Mouse (Mus musculus): Measurements from ENCODE around the gene Psme1. TPM values are rescaled to one million over a fixed set of nuclear protein-coding genes. Genes with fewer than 3 reads are reported as not detected.

Gene Psme1
- polyA plus RNA-seq, 1 experiment from 2014 or later, result 130 TPM

- Histone ChIP-seq H3K36me3 (ENCODE audit: control insufficient read depth, insufficient read depth, low read length) (no peaks in the 10 kb centered on the region), H3K4me3 (ENCODE audit: low read depth, low read length) (no peak overlapping the region), H3K4me2 (replicated peaks; ENCODE audit: low read depth) (no peak overlapping the region), H3K27me3 (ENCODE audit: control insufficient read depth, insufficient read depth, low read length) (no peaks in the 10 kb centered on the region), H3K27ac (replicated peaks) (no peak overlapping the region), H3K9ac (ENCODE audit: low read length) (no peak overlapping the region), H3K4me1 (replicated peaks; ENCODE audit: control insufficient read depth, insufficient read depth) (no peaks in the 10 kb centered on the region), H3K9me3 (ENCODE audit: control insufficient read depth, low read length) (no peaks in the 10 kb centered on the region)
- no peak for TF ChIP-seq EP300 (optimal IDR thresholded peaks at IDR 0.05)
- no peak for TF ChIP-seq CTCF (IDR thresholded peaks at IDR 0.05; ENCODE audit: low read depth)
- WGBS, result 80% methylated on average over 2 of the region's 2 CpGs
- no peak for DNase-seq (ENCODE audit: low spot score)
- ATAC-seq (ENCODE audit: low FRiP score, low TSS enrichment), result no peak
Measured at GRCm38 (mm10) chr14:55616844-55617243, 38.9 kb downstream of the Psme1 start.

GRCm38 (mm10) chr14:55617822-55618221 lies 39.9 kb downstream of the Psme1 start, which contains the start of gene Rec8:
TSS of gene Rec8 (plus strand) at chr14:55618037.
- H3K9me3 ChIP-seq (ENCODE audit: control insufficient read depth, low read length), result no peaks in the 10 kb centered on the region
- H3K27me3 ChIP-seq (ENCODE audit: control insufficient read depth, insufficient read depth, low read length), result no peaks in the 10 kb centered on the region
- 15% methylated on average over 19 of the region's 21 CpGs for WGBS
- peak within 1 kb of the TSS; percentile 20 for H3K4me3 ChIP-seq (ENCODE audit: low read depth, low read length)
- TF ChIP-seq CTCF (IDR thresholded peaks at IDR 0.05; ENCODE audit: low read depth) (peak; percentile 59), EP300 (optimal IDR thresholded peaks at IDR 0.05) (no peak)
- no peaks in the 10 kb centered on the region for H3K36me3 ChIP-seq (ENCODE audit: control insufficient read depth, insufficient read depth, low read length)
- peak within 1 kb of the TSS; percentile 41; the same call in 1 of the 2 replicates for H3K9ac ChIP-seq (ENCODE audit: low read length)
- no peak within 1 kb of the TSS for H3K27ac ChIP-seq (replicated peaks)
- DNase-seq (ENCODE audit: low spot score), result peak; percentile 84
- no peaks in the 10 kb centered on the region for H3K4me1 ChIP-seq (replicated peaks; ENCODE audit: control insufficient read depth, insufficient read depth)
- ATAC-seq (ENCODE audit: low FRiP score, low TSS enrichment), result peak; percentile 91
- H3K4me2 ChIP-seq (replicated peaks; ENCODE audit: low read depth), result peak within 1 kb of the TSS; percentile 35

GRCm38 (mm10) chr14:55618486-55619195 lies 40.7 kb downstream of the Psme1 start:
- H3K4me3 ChIP-seq (ENCODE audit: low read depth, low read length), result peak overlapping the region; percentile 20
- H3K4me1 ChIP-seq (replicated peaks; ENCODE audit: control insufficient read depth, insufficient read depth), result no peaks in the 10 kb centered on the region
- no peaks in the 10 kb centered on the region for H3K27me3 ChIP-seq (ENCODE audit: control insufficient read depth, insufficient read depth, low read length)
- no peak for ATAC-seq (ENCODE audit: low FRiP score, low TSS enrichment)
- peak overlapping the region; percentile 35 for H3K4me2 ChIP-seq (replicated peaks; ENCODE audit: low read depth)
- no peaks in the 10 kb centered on the region for H3K9me3 ChIP-seq (ENCODE audit: control insufficient read depth, low read length)
- no peak overlapping the region for H3K27ac ChIP-seq (replicated peaks)
- no peak for DNase-seq (ENCODE audit: low spot score)
- H3K36me3 ChIP-seq (ENCODE audit: control insufficient read depth, insufficient read depth, low read length), result no peaks in the 10 kb centered on the region
- WGBS, result 38% methylated on average over 22 of the region's 22 CpGs
- peak overlapping the region; percentile 41; the same call in 1 of the 2 replicates for H3K9ac ChIP-seq (ENCODE audit: low read length)
- TF ChIP-seq EP300 (optimal IDR thresholded peaks at IDR 0.05) (no peak), CTCF (IDR thresholded peaks at IDR 0.05; ENCODE audit: low read depth) (no peak)

GRCm38 (mm10) chr14:55628077-55628827 lies 50.3 kb downstream of the Psme1 start:
- no peaks in the 10 kb centered on the region for H3K27me3 ChIP-seq (ENCODE audit: control insufficient read depth, insufficient read depth, low read length)
- no peak overlapping the region for H3K4me2 ChIP-seq (replicated peaks; ENCODE audit: low read depth)
- no peaks in the 10 kb centered on the region for H3K4me1 ChIP-seq (replicated peaks; ENCODE audit: control insufficient read depth, insufficient read depth)
- peaks cover 46% of the 10 kb centered on the region for H3K36me3 ChIP-seq (ENCODE audit: control insufficient read depth, insufficient read depth, low read length)
- DNase-seq (ENCODE audit: low spot score) (no peak), ATAC-seq (ENCODE audit: low FRiP score, low TSS enrichment) (no peak)
- no peak overlapping the region for H3K27ac ChIP-seq (replicated peaks)
- no peak overlapping the region for H3K9ac ChIP-seq (ENCODE audit: low read length)
- H3K9me3 ChIP-seq (ENCODE audit: control insufficient read depth, low read length), result no peaks in the 10 kb centered on the region
- TF ChIP-seq CTCF (IDR thresholded peaks at IDR 0.05; ENCODE audit: low read depth) (no peak), EP300 (optimal IDR thresholded peaks at IDR 0.05) (no peak)
- H3K4me3 ChIP-seq (ENCODE audit: low read depth, low read length), result no peak overlapping the region
- 89% methylated on average over 27 of the region's 27 CpGs for WGBS

GRCm38 (mm10) chr14:55629312-55629711 lies 51.4 kb downstream of the Psme1 start:
- Histone ChIP-seq H3K9ac (ENCODE audit: low read length) (no peak overlapping the region), H3K4me2 (replicated peaks; ENCODE audit: low read depth) (no peak overlapping the region), H3K27ac (replicated peaks) (no peak overlapping the region), H3K9me3 (ENCODE audit: control insufficient read depth, low read length) (no peaks in the 10 kb centered on the region), H3K4me3 (ENCODE audit: low read depth, low read length) (no peak overlapping the region), H3K4me1 (replicated peaks; ENCODE audit: control insufficient read depth, insufficient read depth) (no peaks in the 10 kb centered on the region), H3K27me3 (ENCODE audit: control insufficient read depth, insufficient read depth, low read length) (no peaks in the 10 kb centered on the region), H3K36me3 (ENCODE audit: control insufficient read depth, insufficient read depth, low read length) (peaks cover 46% of the 10 kb centered on the region)
- peak; percentile 60 for DNase-seq (ENCODE audit: low spot score)
- TF ChIP-seq EP300 (optimal IDR thresholded peaks at IDR 0.05), result no peak
- peak; percentile 82 for TF ChIP-seq CTCF (IDR thresholded peaks at IDR 0.05; ENCODE audit: low read depth)
- WGBS, result 42% methylated on average over 5 of the region's 5 CpGs
- ATAC-seq (ENCODE audit: low FRiP score, low TSS enrichment), result peak; percentile 18; the same call in 1 of the 2 replicates

Other genes starting within 250 kb of the Psme1 start
- 53.7 and 54.5 TPM in 2 replicates for gene Dhrs4, start 99.4 kb upstream of the Psme1 start, polyA plus RNA-seq (2015; fragmentation: Nextera tagmentation; extraction: Ambion mirVana)
- gene Carmil3, start 87.5 kb upstream of the Psme1 start, polyA plus RNA-seq (2015; fragmentation: Nextera tagmentation; extraction: Ambion mirVana), result 0.46 and 0.81 TPM in 2 replicates
- 0.08 and 0.17 TPM in 2 replicates for gene Cpne6, start 67.7 kb upstream of the Psme1 start, polyA plus RNA-seq (2015; fragmentation: Nextera tagmentation; extraction: Ambion mirVana)
- 0.11 TPM in 1 of 2 replicates, not detected in the other for gene Nrl, start 53.1 kb upstream of the Psme1 start, polyA plus RNA-seq (2015; fragmentation: Nextera tagmentation; extraction: Ambion mirVana)
- 15.7 and 16.1 TPM in 2 replicates for gene Pck2, start 37.9 kb upstream of the Psme1 start, polyA plus RNA-seq (2015; fragmentation: Nextera tagmentation; extraction: Ambion mirVana)
- 45.9 and 51.0 TPM in 2 replicates for gene Dcaf11, start 18.1 kb upstream of the Psme1 start, polyA plus RNA-seq (2015; fragmentation: Nextera tagmentation; extraction: Ambion mirVana)
- 0.57 and 0.93 TPM in 2 replicates for gene A730061H03Rik, start 17.7 kb upstream of the Psme1 start, polyA plus RNA-seq (2015; fragmentation: Nextera tagmentation; extraction: Ambion mirVana)
- gene Fitm1, start 2.5 kb upstream of the Psme1 start, polyA plus RNA-seq (2015; fragmentation: Nextera tagmentation; extraction: Ambion mirVana), result 0.30 and 0.35 TPM in 2 replicates
- 13.1 and 14.5 TPM in 2 replicates for gene Emc9, start 7.2 kb downstream of the Psme1 start, polyA plus RNA-seq (2015; fragmentation: Nextera tagmentation; extraction: Ambion mirVana)
- gene Psme2, start 13.0 kb downstream of the Psme1 start, polyA plus RNA-seq (2015; fragmentation: Nextera tagmentation; extraction: Ambion mirVana), result 268 and 316 TPM in 2 replicates
- 9.5 and 11.3 TPM in 2 replicates for gene Rnf31, start 13.6 kb downstream of the Psme1 start, polyA plus RNA-seq (2015; fragmentation: Nextera tagmentation; extraction: Ambion mirVana)
- 14.1 and 14.7 TPM in 2 replicates for gene Irf9, start 25.4 kb downstream of the Psme1 start, polyA plus RNA-seq (2015; fragmentation: Nextera tagmentation; extraction: Ambion mirVana)
- 4.5 TPM in 2 replicates for gene Rec8, start 39.9 kb downstream of the Psme1 start, polyA plus RNA-seq (2015; fragmentation: Nextera tagmentation; extraction: Ambion mirVana)
- gene Ipo4, start 57.8 kb downstream of the Psme1 start, polyA plus RNA-seq (2015; fragmentation: Nextera tagmentation; extraction: Ambion mirVana), result 28.8 and 38.3 TPM in 2 replicates
- gene Gm49378, start 59.8 kb downstream of the Psme1 start, polyA plus RNA-seq (2015; fragmentation: Nextera tagmentation; extraction: Ambion mirVana), result 1.2 and 1.3 TPM in 2 replicates
- 71.7 and 75.6 TPM in 2 replicates for gene Tm9sf1, start 65.7 kb downstream of the Psme1 start, polyA plus RNA-seq (2015; fragmentation: Nextera tagmentation; extraction: Ambion mirVana)
- 0.46 and 0.57 TPM in 2 replicates for gene Tssk4, start 72.1 kb downstream of the Psme1 start, polyA plus RNA-seq (2015; fragmentation: Nextera tagmentation; extraction: Ambion mirVana)
- 46.5 and 50.6 TPM in 2 replicates for gene Mdp1, start 82.4 kb downstream of the Psme1 start, polyA plus RNA-seq (2015; fragmentation: Nextera tagmentation; extraction: Ambion mirVana)
- gene Gmpr2, start 93.8 kb downstream of the Psme1 start, polyA plus RNA-seq (2015; fragmentation: Nextera tagmentation; extraction: Ambion mirVana), result 24.8 and 26.8 TPM in 2 replicates
- 402 and 425 TPM in 2 replicates for gene Nedd8, start 94.0 kb downstream of the Psme1 start, polyA plus RNA-seq (2015; fragmentation: Nextera tagmentation; extraction: Ambion mirVana)
- 17.5 and 17.8 TPM in 2 replicates for gene Tinf2, start 103.7 kb downstream of the Psme1 start, polyA plus RNA-seq (2015; fragmentation: Nextera tagmentation; extraction: Ambion mirVana)
- gene Tgm1, start 135.8 kb downstream of the Psme1 start, polyA plus RNA-seq (2015; fragmentation: Nextera tagmentation; extraction: Ambion mirVana), result 79.0 and 80.6 TPM in 2 replicates
- 25.7 and 27.3 TPM in 2 replicates for gene Rabggta, start 144.1 kb downstream of the Psme1 start, polyA plus RNA-seq (2015; fragmentation: Nextera tagmentation; extraction: Ambion mirVana)
- 92.3 and 99.5 TPM in 2 replicates for gene Dhrs1, start 167.6 kb downstream of the Psme1 start, polyA plus RNA-seq (2015; fragmentation: Nextera tagmentation; extraction: Ambion mirVana)
- gene Nop9, start 167.6 kb downstream of the Psme1 start, polyA plus RNA-seq (2015; fragmentation: Nextera tagmentation; extraction: Ambion mirVana), result 16.8 and 19.8 TPM in 2 replicates
- 12.3 and 13.6 TPM in 2 replicates for gene Cideb, start 180.3 kb downstream of the Psme1 start, polyA plus RNA-seq (2015; fragmentation: Nextera tagmentation; extraction: Ambion mirVana)
- 3.2 and 3.8 TPM in 2 replicates for gene Ltb4r2, start 183.3 kb downstream of the Psme1 start, polyA plus RNA-seq (2015; fragmentation: Nextera tagmentation; extraction: Ambion mirVana)
- gene Ltb4r1, start 187.8 kb downstream of the Psme1 start, polyA plus RNA-seq (2015; fragmentation: Nextera tagmentation; extraction: Ambion mirVana), result 1.8 TPM in 2 replicates
- 2.3 and 2.5 TPM in 2 replicates for gene Adcy4, start 206.0 kb downstream of the Psme1 start, polyA plus RNA-seq (2015; fragmentation: Nextera tagmentation; extraction: Ambion mirVana)
- gene Ripk3, start 210.7 kb downstream of the Psme1 start, polyA plus RNA-seq (2015; fragmentation: Nextera tagmentation; extraction: Ambion mirVana), result 8.7 and 13.2 TPM in 2 replicates
- gene Nfatc4, start 245.0 kb downstream of the Psme1 start, polyA plus RNA-seq (2015; fragmentation: Nextera tagmentation; extraction: Ambion mirVana), result 11.2 and 12.5 TPM in 2 replicates